Comparison of ENCODE assay signal across 8 mouse cellular contexts in genomic region chr19:8786008-8786781, GRCm38 (mm10). TPM values are rescaled to one million over a fixed set of nuclear protein-coding genes. Genes with fewer than 3 reads are reported as not detected.
DNase-seq lines count a peak whose midpoint lies in the region; ATAC-seq and TF ChIP-seq lines count a peak whose summit lies in the region.

TSS of gene Taf6l (minus strand) at chr19:8786417.

- TF ChIP-seq EP300 in lung, postnatal 0 days (IDR thresholded peaks at IDR 0.05), result no peak

- H3K9me3 ChIP-seq in hindbrain, embryonic 10.5 days, result no peaks in the 10 kb centered on the region
- H3K9me3 ChIP-seq in lung, postnatal 0 days (ENCODE audit: low read length), result no peaks in the 10 kb centered on the region

- peaks cover 23% of the 10 kb centered on the region for H3K4me1 ChIP-seq in hindbrain, embryonic 10.5 days (replicated peaks)
- no peaks in the 10 kb centered on the region for H3K4me1 ChIP-seq in lung, postnatal 0 days (ENCODE audit: insufficient read depth, low read depth, low read length)

- peaks cover 45% of the 10 kb centered on the region for H3K36me3 ChIP-seq in hindbrain, embryonic 10.5 days
- H3K36me3 ChIP-seq in lung, postnatal 0 days (ENCODE audit: insufficient read depth, low read length), result peaks cover 9% of the 10 kb centered on the region

- peak; percentile 98 for ATAC-seq in frontal cortex, adult (ENCODE audit: low TSS enrichment)
- ATAC-seq in lung, postnatal 0 days, result peak; percentile 99

- under 1% methylated on average over 32 of the region's 32 CpGs for WGBS in hindbrain, embryonic 10.5 days
- WGBS in lung, postnatal 0 days, result under 1% methylated on average over 32 of the region's 32 CpGs

- no peaks in the 10 kb centered on the region for H3K27me3 ChIP-seq in hindbrain, embryonic 10.5 days (ENCODE audit: insufficient read depth, poor library complexity, severe bottlenecking)
- H3K27me3 ChIP-seq in lung, postnatal 0 days (replicated peaks; ENCODE audit: insufficient read depth, low read length), result no peaks in the 10 kb centered on the region

- H3K4me2 ChIP-seq in lung, postnatal 0 days (replicated peaks; ENCODE audit: low read depth, low read length), result peak within 1 kb of the TSS; percentile 66

- DNase-seq in MN1 (ENCODE audit: low spot score), result peak; percentile 91
- DNase-seq in cerebellum, adult 9-10 months, result peak; percentile 96
- peak; percentile 91 for DNase-seq in hindbrain, embryonic 10.5 days (ENCODE audit: low spot score)
- DNase-seq in layer of hippocampus, adult 9-11 months, result peak; percentile 96
- peak; percentile 98 for DNase-seq in lung, postnatal 0 days (ENCODE audit: low spot score)
- DNase-seq in ovary, postnatal 14 days (ENCODE audit: low spot score), result peak; percentile 77
- peak; percentile 92 for DNase-seq in thymus, postnatal 14 days

- H3K27ac ChIP-seq in hindbrain, embryonic 10.5 days, result peak within 1 kb of the TSS; percentile 93
- peak within 1 kb of the TSS; percentile 59; the same call in 1 of the 2 replicates for H3K27ac ChIP-seq in lung, postnatal 0 days (ENCODE audit: low read length)

- H3K9ac ChIP-seq in lung, postnatal 0 days (replicated peaks; ENCODE audit: low read depth), result peak within 1 kb of the TSS; percentile 59

- peak; percentile 58 for TF ChIP-seq CTCF in lung, postnatal 0 days (IDR thresholded peaks at IDR 0.05)

- H3K4me3 ChIP-seq in hindbrain, embryonic 10.5 days, result peak within 1 kb of the TSS; percentile 84
- peak within 1 kb of the TSS; percentile 67 for H3K4me3 ChIP-seq in lung, postnatal 0 days (ENCODE audit: low read depth, low read length)

RNA-seq across cellular contexts. Expression of gene Taf6l, which starts in this region (rescaled TPM):
- 43.8 and 44.2 TPM in 2 replicates for polyA plus RNA-seq in hindbrain, embryonic 10.5 days (2016; fragmentation: Nextera tagmentation; extraction: Ambion mirVana)
- polyA plus RNA-seq in lung, postnatal 0 days (2015; fragmentation: Nextera tagmentation; extraction: Ambion mirVana), result 11.8 and 12.9 TPM in 2 replicates

Comparison
In these comparisons a context has a peak if more than half of its experiments do, and no peak if none do; other contexts are left out.
1. Peak in every context shown above with its lines: DNase-seq, ATAC-seq, H3K4me3 ChIP-seq and H3K27ac ChIP-seq.